Mouse (Mus musculus) left cerebral cortex, postnatal 14 days (tissue): ENCODE data around the gene Olfr1504. TPM values are rescaled to one million over a fixed set of nuclear protein-coding genes. Genes with fewer than 3 reads are reported as not detected.
"Not testable (repeated sequence)": the region's sequence is repeated elsewhere in the genome, so short reads cannot be mapped to it uniquely, and the experiment has no call there.

Experiments
- DNase-seq, 2 experiments: peaks; one replicate each; pipeline ENCODE4 v3.0.0; 2021 to 2022; ENCODE audit warnings: low spot score in 2 of 2, mixed read lengths in 1 of 2
- intact Hi-C: fragments of 180-260 bp; cut with DNase I; formaldehyde crosslinking; loops from one replicate; pipeline ENCODE4 v1.15.1; 2025
- long read RNA-seq, 2 experiments: library from polyadenylated mRNA; stranded (forward); transcript quantifications; one replicate each; pipeline ENCODE4 v2.0.0; 2021
- total RNA-seq, 2 experiments: library from RNA; stranded (reverse); gene quantifications; 2 replicates each; pipeline ENCODE4 v1.2.3; 2021

Olfr1504 gene
- not detected for total RNA-seq
- long read RNA-seq, experiment 1, result 0 reads
- long read RNA-seq, experiment 2, result 0 reads

DNA sequence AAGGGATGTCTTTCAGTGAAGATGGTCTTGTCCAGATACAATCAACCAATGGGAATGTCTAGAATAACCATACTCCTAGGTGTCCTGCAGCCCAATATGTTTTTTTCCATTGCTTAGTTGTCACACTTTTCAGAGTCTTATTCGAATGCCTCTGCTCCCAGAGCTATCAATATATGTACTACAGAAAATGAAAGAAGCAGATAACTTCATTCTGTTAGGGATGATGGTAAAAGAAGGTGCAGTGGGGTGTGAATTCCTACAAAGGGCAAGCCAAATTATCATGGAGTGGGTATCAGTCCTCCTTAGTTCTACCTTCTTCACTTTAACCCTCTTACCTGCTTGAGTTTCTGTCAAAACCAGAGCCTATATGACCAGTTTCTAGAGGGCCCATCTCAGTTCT lies at the start of gene Olfr1504:
TSS of gene Olfr1504 (minus strand) at position 101 of the 400 bp plus-strand sequence.
- DNase-seq, result no peak
- intact Hi-C loops, result no loop called here

DNA sequence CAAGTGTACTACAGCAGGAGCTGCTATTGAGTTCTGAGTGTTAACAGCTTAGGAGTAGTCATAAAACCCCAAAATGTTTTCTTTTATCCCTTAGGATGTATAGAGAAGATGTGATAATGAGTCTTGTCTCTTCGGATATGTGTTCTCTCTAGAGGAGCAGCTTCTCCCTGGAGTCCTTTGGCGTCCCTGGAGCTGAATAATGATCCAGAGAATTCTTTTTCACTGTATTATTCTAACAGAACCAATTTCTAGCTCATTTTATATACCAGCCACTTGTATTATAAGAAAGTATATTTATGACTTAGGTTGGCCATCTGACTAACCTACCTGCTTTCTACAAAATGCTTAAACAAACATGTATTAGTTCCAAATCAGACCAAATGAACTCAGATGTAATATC lies 15.5 kb upstream of the Olfr1504 start, which contains the start of gene Olfr1505:
TSS of gene Olfr1505 (plus strand) at position 301 of the 400 bp plus-strand sequence.
- no peak for DNase-seq
- intact Hi-C loops, result no loop called here

DNA sequence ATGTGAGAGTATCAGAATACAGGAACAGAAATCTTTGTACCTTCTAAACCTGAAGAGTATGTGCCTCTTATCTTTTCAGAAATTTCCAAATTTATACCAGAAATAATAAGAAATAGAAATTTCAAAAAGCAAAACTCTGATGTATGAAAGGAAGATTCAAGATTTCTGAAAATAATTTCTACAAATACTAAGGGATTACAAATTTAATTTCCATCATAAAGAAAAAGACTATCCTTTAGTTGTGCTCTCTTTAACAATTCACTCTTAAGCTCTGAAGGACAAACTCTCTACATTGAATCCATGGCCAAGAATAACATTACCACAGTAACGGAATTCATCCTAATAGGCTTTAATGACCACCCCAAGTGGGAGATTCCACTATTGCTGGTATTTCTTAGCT lies 36.2 kb downstream of the Olfr1504 start, which contains the start of gene Olfr1502:
TSS of gene Olfr1502 (plus strand) at position 301 of the 400 bp plus-strand sequence.
- DNase-seq, result no peak
- intact Hi-C loops, result no loop called here

DNA sequence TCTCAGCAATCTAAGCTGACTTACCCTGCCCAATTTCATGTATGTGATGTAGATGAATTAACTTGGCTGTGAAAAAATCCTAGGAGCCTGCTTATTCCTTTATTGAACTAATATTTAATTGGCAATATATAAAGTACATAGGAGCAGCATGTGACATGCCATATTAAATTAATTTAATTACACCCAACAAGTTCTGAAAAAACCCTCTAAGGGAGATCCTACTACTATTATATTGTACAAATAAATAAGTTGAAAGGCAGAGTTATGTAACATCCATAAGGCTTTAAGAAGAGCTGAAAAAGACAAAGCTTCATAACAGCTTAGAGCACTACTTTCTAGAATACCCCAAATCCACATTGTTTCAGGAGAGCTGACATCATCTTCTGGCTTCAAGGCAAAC lies 47.1 kb downstream of the Olfr1504 start, which contains the start of gene Olfr1501:
TSS of gene Olfr1501 (minus strand) at position 101 of the 400 bp plus-strand sequence.
- intact Hi-C loops, DNase-seq: not testable (repeated sequence)

Other genes with a start within 250 kb of the Olfr1504 start
- gene Olfr1490, start 246.8 kb downstream of the Olfr1504 start, total RNA-seq, result not detected
- gene Olfr1491, start 200.7 kb downstream of the Olfr1504 start, total RNA-seq, result not detected
- gene Olfr1493-ps1, start 174.7 kb downstream of the Olfr1504 start, total RNA-seq, result not detected
- not detected for gene Olfr1494, start 158.2 kb downstream of the Olfr1504 start, total RNA-seq
- not detected for gene Olfr1495, start 133.3 kb downstream of the Olfr1504 start, total RNA-seq
- not detected for gene Olfr1496, start 120.0 kb downstream of the Olfr1504 start, total RNA-seq
- gene Olfr1497, start 99.7 kb downstream of the Olfr1504 start, total RNA-seq, result not detected
- not detected for gene Olfr1499, start 78.5 kb downstream of the Olfr1504 start, total RNA-seq
- gene Olfr1500, start 67.4 kb downstream of the Olfr1504 start, total RNA-seq, result not detected
- gene Olfr1501, start 47.2 kb downstream of the Olfr1504 start, total RNA-seq, result not detected
- gene Olfr1502, start 36.1 kb downstream of the Olfr1504 start, total RNA-seq, result not detected
- gene Olfr1505, start 15.6 kb upstream of the Olfr1504 start, total RNA-seq, result not detected